Mouse (Mus musculus): ENCODE data around the gene Tm7sf3.

Gene Tm7sf3

DNA sequence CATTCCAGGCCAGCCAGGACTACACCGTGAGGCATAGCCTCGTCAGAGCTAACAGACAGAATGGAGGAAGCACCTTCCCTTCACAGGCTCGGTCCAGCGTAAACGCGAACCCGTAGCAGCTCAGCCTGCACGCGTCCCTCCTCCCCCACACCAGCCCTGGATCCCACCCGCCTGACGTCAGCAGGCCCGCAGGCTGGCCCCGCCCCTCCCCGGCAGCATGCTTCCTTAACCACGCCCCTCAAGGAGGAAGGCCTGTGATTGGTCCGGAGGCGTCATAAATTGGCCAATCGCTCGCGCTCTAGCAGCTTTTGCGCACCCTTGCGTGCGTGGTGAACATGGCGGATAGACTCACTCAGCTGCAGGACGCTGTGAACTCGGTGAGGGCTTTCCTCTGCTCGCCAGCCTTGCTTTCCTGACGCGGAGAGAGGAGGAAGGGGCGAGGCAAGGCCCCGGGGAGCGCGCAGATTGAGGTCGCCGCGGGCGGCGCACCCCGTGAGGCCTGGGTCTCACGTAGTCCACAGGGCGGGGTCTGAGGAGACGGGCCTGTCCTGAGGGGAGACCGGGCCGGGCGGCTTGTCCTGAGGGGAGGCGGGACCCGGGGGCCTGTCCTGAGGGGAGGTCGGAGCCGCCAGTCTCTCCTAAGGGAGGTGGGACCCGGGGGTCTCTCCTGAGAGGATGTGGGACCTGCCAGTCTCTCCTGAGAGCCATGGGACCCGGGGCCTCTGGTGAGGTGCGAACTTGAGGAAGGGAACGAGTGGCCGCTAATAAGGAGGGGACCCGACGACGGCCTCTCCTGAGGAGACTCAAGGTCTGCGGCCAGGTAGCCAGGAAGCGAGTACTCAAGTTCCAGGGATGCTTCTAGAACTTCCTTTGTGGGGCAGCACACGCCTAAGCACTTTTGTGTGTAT lies at the start of gene Tm7sf3, which contains the start of gene Med21:
Tm7sf3 (minus strand) TSS at position 549 of the 908 bp plus-strand sequence.
Med21 (plus strand) TSS at position 272 of the 908 bp plus-strand sequence.
- in situ Hi-C loops (cut with MboI, MseI): no loop called here

- in situ Hi-C loops (cut with MboI, MseI): loop anchor here (10.0 kb wide), 1 partner anchor 56 kb away; no protein-coding TSS in a partner anchor
These were observed 46.2 kb upstream of the Tm7sf3 start for GRCm38 (mm10) chr6:146688861-146689260.

GRCm38 (mm10) chr6:146688010-146688409 lies 45.4 kb upstream of the Tm7sf3 start:
- in situ Hi-C loops (cut with MboI, MseI): loop anchor here (10.0 kb wide), 1 partner anchor 57 kb away; no protein-coding TSS in a partner anchor

DNA sequence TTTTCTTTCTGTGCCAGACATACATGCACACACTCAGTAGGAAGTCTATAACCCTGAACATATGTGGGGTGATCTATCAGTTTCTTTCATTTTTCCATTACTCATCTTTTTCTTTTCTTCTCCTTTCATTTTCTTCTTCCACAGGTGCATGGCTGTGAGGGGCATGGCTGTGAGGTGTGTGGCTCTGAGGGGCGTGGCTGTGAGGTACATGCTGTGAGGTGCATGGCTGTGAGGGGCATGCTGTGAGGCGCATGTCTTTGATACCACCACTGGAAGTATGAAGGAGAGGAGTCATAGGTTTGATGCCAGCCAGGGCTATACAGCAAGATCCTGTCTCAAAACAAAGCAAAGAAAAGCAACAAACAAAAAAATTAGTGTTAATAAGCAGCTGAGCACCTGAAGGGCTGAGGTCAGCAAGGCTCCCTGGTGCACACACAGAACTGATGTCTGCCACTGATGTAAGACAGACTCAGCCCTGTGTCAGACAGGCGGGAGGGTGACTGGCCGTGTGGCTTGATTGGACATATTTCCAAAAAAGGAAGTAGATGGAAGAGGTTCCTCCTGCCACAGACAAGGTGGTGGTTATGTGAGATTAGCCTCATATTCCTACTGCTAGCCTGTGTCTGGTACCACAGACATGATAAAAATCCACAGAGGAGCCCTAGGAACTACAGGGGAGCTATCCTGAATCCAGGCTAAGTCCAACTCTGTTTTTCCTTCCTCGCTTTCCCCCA lies 44.0 kb upstream of the Tm7sf3 start:
- in situ Hi-C loops (cut with MboI, MseI): loop anchor here (10.0 kb wide), 1 partner anchor 58 kb away; no protein-coding TSS in a partner anchor

GRCm38 (mm10) chr6:146685781-146686308 lies 43.2 kb upstream of the Tm7sf3 start:
- in situ Hi-C loops (cut with MboI, MseI): loop anchor here (10.0 kb wide), 1 partner anchor 59 kb away; no protein-coding TSS in a partner anchor

DNA sequence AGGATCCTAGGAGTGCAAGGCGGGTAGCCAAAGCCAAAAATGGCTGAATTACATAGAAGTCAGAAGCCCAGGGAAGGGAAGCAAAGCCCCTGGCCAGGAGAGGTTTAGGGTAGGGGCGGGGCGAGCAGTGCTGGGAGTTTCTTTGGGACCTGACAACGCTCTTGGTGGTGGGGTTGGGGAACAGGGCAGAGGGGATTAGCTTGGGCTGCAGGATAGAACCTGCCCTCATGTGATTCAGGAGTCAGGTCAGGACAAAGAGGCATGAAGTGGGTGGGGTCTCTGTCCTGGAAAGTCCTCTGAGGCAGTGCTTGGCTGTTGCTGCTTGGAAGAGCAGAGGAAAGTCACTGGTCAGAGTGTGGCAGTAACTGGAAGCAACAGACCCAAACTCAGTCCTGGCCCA lies 41.3 kb upstream of the Tm7sf3 start:
- in situ Hi-C loops (cut with MboI, MseI): loop anchor here (10.0 kb wide), 1 partner anchor 61 kb away; no protein-coding TSS in a partner anchor

DNA sequence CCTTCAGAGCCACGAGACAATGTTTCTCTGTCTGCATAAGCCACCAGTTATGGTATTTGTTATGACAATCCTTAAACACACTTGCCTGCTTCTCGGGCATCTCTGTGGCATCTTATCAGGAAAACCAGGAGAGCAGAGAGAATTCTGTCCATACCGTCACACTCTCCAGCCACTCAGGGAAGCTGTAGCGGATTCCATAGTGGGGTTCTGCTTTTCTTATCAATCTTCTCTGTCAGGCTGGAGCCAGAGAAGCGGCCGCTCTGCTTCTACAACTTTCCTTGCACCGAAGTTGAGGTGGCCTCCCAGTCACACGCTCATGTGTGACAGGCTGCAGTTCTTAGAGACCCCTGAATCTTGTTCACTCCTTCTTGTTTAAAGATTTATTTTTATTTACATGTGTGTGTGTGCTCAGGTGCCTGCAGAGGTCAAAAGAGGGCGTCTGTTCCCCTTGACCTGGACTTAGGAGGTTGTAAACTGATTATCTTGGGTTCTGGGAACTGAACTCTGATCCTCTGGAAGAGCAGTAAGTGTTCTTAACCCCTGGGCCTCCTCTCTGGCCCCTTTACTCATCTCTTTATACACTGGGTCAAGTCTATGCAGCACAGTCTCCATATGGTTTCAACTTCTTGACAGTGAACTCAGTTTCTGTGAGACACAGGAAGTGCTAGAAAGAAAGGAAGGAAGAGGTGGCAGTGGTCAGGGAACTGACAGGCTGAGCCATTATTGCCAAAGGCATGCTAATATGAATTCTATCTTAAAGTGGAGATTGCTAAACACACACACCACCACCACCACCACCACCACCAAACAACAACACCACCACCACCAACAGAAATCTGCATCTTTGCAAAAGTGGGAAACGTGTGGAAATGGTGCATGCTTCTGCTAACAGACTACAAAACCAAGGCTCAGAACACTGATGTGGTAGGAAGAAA lies 35.8 kb upstream of the Tm7sf3 start:
- in situ Hi-C loops (cut with MboI, MseI): loop anchor here (10.0 kb wide), 1 partner anchor 46 kb away; the partner anchor contains the start of gene Stk38l

- in situ Hi-C loops (cut with MboI, MseI): loop anchor here (10.0 kb wide), 1 partner anchor 48 kb away; the partner anchor contains the start of gene Stk38l
These were observed 34.3 kb upstream of the Tm7sf3 start for GRCm38 (mm10) chr6:146676904-146677303.

- in situ Hi-C loops (cut with MboI, MseI): loop anchor here (10.0 kb wide), 1 partner anchor 50 kb away; the partner anchor contains the start of gene Stk38l
These were observed 32.4 kb upstream of the Tm7sf3 start for GRCm38 (mm10) chr6:146674881-146675536.

DNA sequence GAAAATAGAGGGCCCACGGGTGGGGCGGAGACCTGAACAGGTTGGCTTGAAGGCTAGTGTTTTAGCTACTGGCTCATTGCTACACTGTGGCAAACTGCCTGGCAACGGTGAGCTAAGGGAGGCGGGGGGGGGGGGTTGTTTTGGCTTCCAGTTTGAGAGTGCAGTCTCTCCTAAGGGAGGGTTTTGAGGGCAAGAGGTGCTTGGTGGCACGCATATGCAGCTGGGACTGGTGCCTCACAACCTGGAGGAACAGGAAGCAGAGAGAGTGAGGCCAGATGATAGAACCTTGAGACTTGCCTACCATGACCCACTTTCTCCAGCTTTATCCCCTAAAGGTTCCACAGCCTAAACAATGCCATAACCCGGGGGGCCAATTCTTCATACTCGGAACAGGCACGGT lies 31.8 kb upstream of the Tm7sf3 start:
- in situ Hi-C loops (cut with MboI, MseI): loop anchor here (10.0 kb wide), 1 partner anchor 50 kb away; the partner anchor contains the start of gene Stk38l

DNA sequence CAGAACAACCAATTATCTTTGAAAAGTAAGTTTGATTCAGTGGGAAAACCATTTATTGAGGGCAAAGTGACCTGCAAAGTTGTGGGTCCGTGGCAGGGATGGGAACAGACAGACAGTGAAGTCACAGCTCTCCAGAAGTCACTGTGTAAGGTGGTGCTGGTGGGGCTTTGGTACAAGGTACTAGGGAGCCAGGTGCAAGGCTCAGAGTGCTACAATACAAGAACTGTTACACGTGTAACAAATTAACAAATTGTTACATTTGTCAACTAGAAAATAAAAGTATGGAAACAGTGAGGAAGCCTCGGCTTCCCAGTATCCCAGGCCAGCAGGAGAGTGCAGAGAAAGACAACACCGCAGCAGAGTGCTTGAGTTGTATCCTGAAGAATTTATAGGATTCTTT lies 31.1 kb upstream of the Tm7sf3 start:
- in situ Hi-C loops (cut with MboI, MseI): loop anchor here (10.0 kb wide), 1 partner anchor 51 kb away; the partner anchor contains the start of gene Stk38l

DNA sequence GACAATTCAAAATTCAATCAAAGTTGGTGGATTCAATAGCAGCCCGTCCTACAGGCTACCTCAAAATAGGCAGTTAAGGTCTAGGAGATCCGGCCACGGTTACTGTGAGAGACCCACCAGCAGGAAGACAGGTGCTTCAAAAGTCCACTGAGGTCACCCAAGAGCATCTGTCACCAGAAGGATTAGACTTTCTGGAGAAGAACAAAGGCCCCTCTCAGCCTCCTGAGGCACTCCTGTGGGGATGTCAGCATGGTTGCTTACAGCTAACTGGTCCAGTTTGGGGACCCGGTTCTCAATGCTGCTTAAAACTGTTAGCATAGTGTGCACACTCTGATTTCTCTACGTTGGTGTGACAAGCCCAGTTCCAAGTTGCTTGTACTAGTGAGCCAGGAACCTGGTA lies 29.5 kb upstream of the Tm7sf3 start:
- in situ Hi-C loops (cut with MboI, MseI): loop anchor here (10.0 kb wide), 1 partner anchor 53 kb away; the partner anchor contains the start of gene Stk38l

- in situ Hi-C loops (cut with MboI, MseI): loop anchor here (10.0 kb wide), 1 partner anchor 54 kb away; the partner anchor contains the start of gene Stk38l
These were observed 28.6 kb upstream of the Tm7sf3 start for GRCm38 (mm10) chr6:146670956-146671855.

- in situ Hi-C loops (cut with MboI, MseI): loop anchor here (5.0 kb wide), 1 partner anchor 89 kb away; no protein-coding TSS in a partner anchor
These were observed 26.0 kb upstream of the Tm7sf3 start for GRCm38 (mm10) chr6:146668606-146669005.

DNA sequence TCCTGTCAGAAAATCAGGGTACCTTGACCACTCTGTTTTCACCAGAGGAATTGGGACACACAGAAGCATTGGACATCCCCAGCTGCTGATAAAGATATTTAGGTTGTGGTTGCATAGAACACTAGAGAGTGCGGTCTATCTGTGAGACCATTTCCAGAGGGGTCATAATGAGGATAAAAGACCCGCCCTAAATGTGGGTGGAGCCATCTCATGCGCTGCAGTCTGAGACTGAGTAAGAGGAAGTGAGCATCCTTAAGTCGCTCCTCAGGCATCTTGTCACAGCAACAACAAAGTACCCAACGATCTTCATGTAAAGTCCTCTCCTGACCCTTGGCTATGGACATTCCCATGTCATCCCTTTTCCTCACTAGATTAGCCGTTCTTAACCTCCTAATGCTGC lies 24.2 kb upstream of the Tm7sf3 start:
- in situ Hi-C loops (cut with MboI, MseI): loop anchor here (5.0 kb wide), 1 partner anchor 90 kb away; no protein-coding TSS in a partner anchor

DNA sequence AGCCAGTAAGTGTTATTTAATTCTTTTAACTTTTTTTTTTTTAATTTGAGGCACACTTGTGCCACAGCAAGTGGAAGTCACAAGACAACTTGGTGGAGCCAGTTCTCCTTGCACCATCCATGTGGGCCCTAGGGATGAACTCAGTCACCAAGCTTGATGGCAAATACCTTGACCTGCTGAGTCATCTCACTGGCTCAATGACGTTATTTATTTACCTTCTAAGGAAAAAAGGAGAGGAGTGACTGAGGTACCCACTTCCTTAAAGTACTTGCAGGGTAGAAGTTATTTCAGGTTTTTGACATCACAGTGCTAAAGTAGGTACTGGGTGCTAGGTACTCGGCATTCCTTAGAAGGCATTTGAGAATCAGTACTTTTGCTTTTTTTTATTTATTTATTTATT lies 22.8 kb upstream of the Tm7sf3 start:
- in situ Hi-C loops (cut with MboI, MseI): loop anchor here (5.0 kb wide), 1 partner anchor 92 kb away; no protein-coding TSS in a partner anchor

DNA sequence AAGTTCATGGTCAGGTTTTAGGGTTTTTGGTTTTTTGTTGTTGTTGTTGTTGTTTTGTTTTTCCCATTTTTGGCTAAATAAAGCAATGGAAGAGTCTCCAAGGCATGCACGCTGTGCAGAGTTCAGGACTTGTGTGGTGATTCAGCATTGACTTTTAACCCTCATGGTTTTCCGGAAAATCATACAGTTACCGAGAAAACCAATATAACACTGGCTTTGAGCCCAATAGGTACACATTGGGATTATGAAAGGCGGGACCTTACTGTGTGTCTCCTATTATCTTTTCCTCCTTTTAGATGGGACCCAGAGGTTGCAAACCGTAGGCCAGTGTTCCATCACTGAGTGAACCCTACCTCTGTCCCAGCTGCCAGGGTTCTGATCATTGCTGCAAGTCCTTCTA lies 22.3 kb upstream of the Tm7sf3 start:
- in situ Hi-C loops (cut with MboI, MseI): loop anchor here (5.0 kb wide), 1 partner anchor 92 kb away; no protein-coding TSS in a partner anchor

DNA sequence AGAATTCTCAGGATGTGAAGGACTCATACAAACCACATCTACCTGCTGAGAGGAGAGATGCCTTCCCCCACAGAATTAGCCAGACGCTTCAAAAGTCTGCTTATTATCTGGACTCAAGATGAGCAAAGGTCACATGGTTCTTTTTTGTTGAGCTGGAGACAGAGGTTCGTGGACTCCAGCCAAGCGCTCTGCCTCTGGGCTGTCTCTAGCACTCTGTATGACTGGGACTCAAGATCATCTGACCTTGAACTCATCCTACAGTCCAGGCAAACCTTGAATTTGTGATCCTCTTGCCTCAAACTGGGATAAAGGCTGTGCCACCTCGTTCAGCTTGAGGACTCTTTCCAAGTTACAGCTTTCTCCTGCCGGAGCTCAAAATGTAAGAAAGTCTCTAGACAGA lies 21.5 kb upstream of the Tm7sf3 start:
- in situ Hi-C loops (cut with MboI, MseI): no loop called here

Data from regulatory T cell (primary cell).